Mouse (Mus musculus) lung, embryonic 16.5 days (tissue): ENCODE measurements around the gene Zc3h12c. TPM values are rescaled to one million over a fixed set of nuclear protein-coding genes. Genes with fewer than 3 reads are reported as not detected.
"Not testable (repeated sequence)": the region's sequence is repeated elsewhere in the genome, so short reads cannot be mapped to it uniquely, and the experiment has no call there.

ENCODE experiments used
- ATAC-seq: fragments of 200-750 bp; cut with Nextera tagmentation; 2 replicates; pipeline ENCODE4 v1.8.0; 2017; ENCODE audit warnings: low read depth, mild to moderate bottlenecking, moderate library complexity
- H3K27ac ChIP-seq: fragments of 300-500 bp; sonication (generic); 2 replicates; pipeline ENCODE4 v1.5.1; 2014; ENCODE audit warnings: mild to moderate bottlenecking, control low read depth, low read length
- H3K27me3 ChIP-seq: fragments of 300-500 bp; sonication (generic); 2 replicates; pipeline ENCODE4 v1.6.1; 2014; ENCODE audit warnings: low read depth, low read length, mixed read lengths; ENCODE audit not compliant: control insufficient read depth, insufficient read depth
- H3K36me3 ChIP-seq: fragments of 300-500 bp; sonication (generic); 2 replicates; pipeline ENCODE4 v1.6.1; 2014; ENCODE audit warnings: low read length; ENCODE audit not compliant: control insufficient read depth, insufficient read depth
- H3K4me1 ChIP-seq: fragments of 300-500 bp; sonication (generic); replicated peaks from 2 replicates; pipeline ENCODE4 v1.6.1; 2014; ENCODE audit warnings: low read length, mixed read lengths; ENCODE audit not compliant: control insufficient read depth, insufficient read depth
- H3K4me2 ChIP-seq: fragments of 300-500 bp; sonication (generic); 2 replicates; pipeline ENCODE4 v1.6.1; 2014; ENCODE audit warnings: low read depth, low read length, control low read depth
- H3K4me3 ChIP-seq: fragments of 300-500 bp; sonication (generic); 2 replicates; pipeline ENCODE4 v1.5.1; 2014; ENCODE audit warnings: mild to moderate bottlenecking, low read length, control low read depth
- H3K9ac ChIP-seq: fragments of 300-500 bp; sonication (generic); 2 replicates; pipeline ENCODE4 v1.6.1; 2014; ENCODE audit warnings: low read length, control low read depth
- H3K9me3 ChIP-seq: fragments of 300-500 bp; sonication (generic); 2 replicates; pipeline ENCODE4 v1.6.1; 2016; ENCODE audit warnings: low read length; ENCODE audit not compliant: control insufficient read depth
- WGBS: fragments of 180-500 bp; shearing (Covaris S2); extraction: QIAGEN DNeasy Blood & Tissue Kit; methylation state at CpG from one replicate; pipeline ENCODE4 v1.1.7; 2014; 5-methylcytosine and 5-hydroxymethylcytosine counted together
- polyA plus RNA-seq: library from polyadenylated mRNA; unstranded; fragments of >200 nt; fragmentation: Nextera tagmentation; extraction: Ambion mirVana; gene quantifications from 2 replicates; pipeline ENCODE4 v1.2.1, GENCODE M21; 2015

Zc3h12c gene
- polyA plus RNA-seq, 1 experiment from 2014 or later, result 2.3 TPM

- H3K36me3 ChIP-seq, result peaks cover 16% of the 10 kb centered on the region
- no peak overlapping the region for H3K27ac ChIP-seq
- 90% methylated on average over 9 of the region's 9 CpGs for WGBS
- no peak overlapping the region for H3K9ac ChIP-seq
- no peak overlapping the region for H3K4me2 ChIP-seq
- no peak for ATAC-seq
- H3K27me3 ChIP-seq, result no peaks in the 10 kb centered on the region
- H3K4me1 ChIP-seq, result peaks cover 5% of the 10 kb centered on the region; the same call in 1 of the 2 replicates
- H3K4me3 ChIP-seq, result no peak overlapping the region
- no peaks in the 10 kb centered on the region for H3K9me3 ChIP-seq
These were observed 76.6 kb downstream of the Zc3h12c start for GRCm38 (mm10) chr9:52091752-52092151.

GRCm38 (mm10) chr9:52082414-52082813, 86.0 kb downstream of the Zc3h12c start:
- 74% methylated on average over 4 of the region's 4 CpGs for WGBS
- ATAC-seq, result no peak
- Histone ChIP-seq H3K36me3 (peaks cover 36% of the 10 kb centered on the region), H3K9me3 (no peaks in the 10 kb centered on the region), H3K9ac (no peak overlapping the region), H3K4me2 (no peak overlapping the region), H3K27me3 (no peaks in the 10 kb centered on the region), H3K27ac (no peak overlapping the region), H3K4me1 (no peaks in the 10 kb centered on the region), H3K4me3 (no peak overlapping the region)

GRCm38 (mm10) chr9:52081979-52082378, 86.4 kb downstream of the Zc3h12c start:
- no peak for ATAC-seq
- peaks cover 32% of the 10 kb centered on the region for H3K36me3 ChIP-seq
- no peak overlapping the region for H3K4me2 ChIP-seq
- no peaks in the 10 kb centered on the region for H3K27me3 ChIP-seq
- no peak overlapping the region for H3K4me3 ChIP-seq
- WGBS, result 45% methylated on average over 2 of the region's 2 CpGs
- no peaks in the 10 kb centered on the region for H3K9me3 ChIP-seq
- H3K9ac ChIP-seq, result no peak overlapping the region
- no peak overlapping the region for H3K27ac ChIP-seq
- no peaks in the 10 kb centered on the region for H3K4me1 ChIP-seq

- H3K4me2 ChIP-seq, result no peak overlapping the region
- H3K27me3 ChIP-seq, result no peaks in the 10 kb centered on the region
- no peak overlapping the region for H3K9ac ChIP-seq
- H3K4me3 ChIP-seq, result no peak overlapping the region
- H3K27ac ChIP-seq, result no peak overlapping the region
- no peak for ATAC-seq
- peaks cover 39% of the 10 kb centered on the region for H3K36me3 ChIP-seq
- WGBS, result 73% methylated on average over 1 of the region's 1 CpGs
- no peaks in the 10 kb centered on the region for H3K9me3 ChIP-seq
- no peaks in the 10 kb centered on the region for H3K4me1 ChIP-seq
These were observed 90.7 kb downstream of the Zc3h12c start for GRCm38 (mm10) chr9:52077692-52078091.

GRCm38 (mm10) chr9:52076089-52076488, 92.3 kb downstream of the Zc3h12c start:
- Histone ChIP-seq H3K27ac (no peak overlapping the region), H3K4me3 (no peak overlapping the region), H3K9ac (no peak overlapping the region), H3K27me3 (no peaks in the 10 kb centered on the region), H3K4me2 (no peak overlapping the region), H3K4me1 (no peaks in the 10 kb centered on the region), H3K36me3 (peaks cover 41% of the 10 kb centered on the region), H3K9me3 (no peaks in the 10 kb centered on the region)
- 94% methylated on average over 2 of the region's 2 CpGs for WGBS
- no peak for ATAC-seq

GRCm38 (mm10) chr9:52072202-52072601, 96.2 kb downstream of the Zc3h12c start:
- Histone ChIP-seq H3K4me1 (no peaks in the 10 kb centered on the region), H3K27ac (no peak overlapping the region), H3K36me3 (peaks cover 51% of the 10 kb centered on the region), H3K9me3 (no peaks in the 10 kb centered on the region), H3K4me2 (no peak overlapping the region), H3K4me3 (no peak overlapping the region), H3K27me3 (no peaks in the 10 kb centered on the region), H3K9ac (no peak overlapping the region)
- ATAC-seq, result no peak

GRCm38 (mm10) chr9:52071352-52071751, 97.0 kb downstream of the Zc3h12c start:
- H3K27ac ChIP-seq, H3K4me2 ChIP-seq, H3K27me3 ChIP-seq, H3K4me1 ChIP-seq, H3K9ac ChIP-seq, H3K9me3 ChIP-seq, H3K4me3 ChIP-seq, ATAC-seq: not testable (repeated sequence)
- H3K36me3 ChIP-seq, result peaks cover 50% of the 10 kb centered on the region

GRCm38 (mm10) chr9:52070052-52070451, 98.3 kb downstream of the Zc3h12c start:
- Histone ChIP-seq H3K9ac (no peak overlapping the region), H3K9me3 (no peaks in the 10 kb centered on the region), H3K4me1 (no peaks in the 10 kb centered on the region), H3K36me3 (peaks cover 52% of the 10 kb centered on the region), H3K4me2 (no peak overlapping the region), H3K4me3 (no peak overlapping the region), H3K27ac (no peak overlapping the region), H3K27me3 (no peaks in the 10 kb centered on the region)
- ATAC-seq, result no peak
- WGBS, result 88% methylated on average over 2 of the region's 2 CpGs
